Mouse (Mus musculus) forelimb bud, embryonic 11.5 days (tissue): Measurements from ENCODE around the gene Maats1.

Experiments used
- DNase-seq: peaks from one replicate; pipeline ENCODE4 v3.0.0-alpha.2; 2012; ENCODE audit warnings: low read depth, low spot score

The Maats1 gene

DNA sequence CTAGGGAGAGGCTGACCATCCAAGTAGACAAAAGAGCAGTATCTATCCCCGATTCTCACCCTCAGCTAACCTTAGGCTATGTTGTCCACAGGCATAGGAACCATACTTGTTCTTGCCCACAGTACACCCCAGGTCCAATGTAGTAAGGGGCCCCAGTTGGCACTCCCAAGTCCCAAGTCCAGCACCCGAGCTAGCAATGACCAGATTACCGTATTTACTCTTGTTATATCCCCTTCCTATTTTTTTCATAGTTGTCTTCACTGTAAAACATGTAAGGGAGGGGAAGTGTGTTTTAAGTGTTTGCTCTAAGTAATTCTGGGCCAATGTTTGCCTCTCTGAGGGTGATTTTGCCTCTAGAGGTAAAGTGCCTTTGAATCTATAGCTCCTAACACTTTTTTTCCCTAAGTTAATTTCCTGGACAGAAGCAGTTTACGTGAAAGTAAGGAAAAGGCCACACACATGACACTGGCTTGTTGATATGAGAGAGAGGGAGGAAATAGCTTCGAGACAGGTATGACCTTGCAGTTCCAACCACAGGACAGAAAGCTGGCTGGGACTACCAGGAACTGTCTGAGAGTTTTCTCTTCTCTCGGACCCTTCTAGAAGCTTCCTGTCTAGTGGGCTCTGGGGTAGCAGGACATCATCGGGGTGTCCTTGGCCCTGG, 47.1 kb downstream of the Maats1 start, which contains the start of gene Nr1i2:
TSS of gene Nr1i2 (minus strand) at position 140 of the 664 bp plus-strand sequence.
- no peak for DNase-seq

DNA sequence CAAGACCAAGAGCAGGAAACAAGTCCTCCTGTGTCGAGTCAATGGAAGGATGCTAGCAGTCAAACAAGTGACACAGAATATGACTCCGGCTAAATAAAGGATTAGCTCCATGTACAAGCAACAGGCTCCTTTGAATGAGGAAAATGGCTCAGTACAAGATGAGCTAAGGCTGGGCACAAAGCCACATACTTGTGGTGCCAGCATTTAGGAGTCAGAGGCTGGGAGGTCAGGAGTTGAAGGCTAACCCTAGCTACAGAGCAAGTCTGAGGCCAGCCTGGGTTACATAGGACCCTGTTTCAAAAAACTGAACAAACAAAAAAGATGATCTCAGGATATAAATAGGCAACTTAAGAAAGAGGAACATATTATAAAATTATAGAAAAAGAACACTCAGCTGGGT, 51.8 kb downstream of the Maats1 start:
- no peak for DNase-seq

DNA sequence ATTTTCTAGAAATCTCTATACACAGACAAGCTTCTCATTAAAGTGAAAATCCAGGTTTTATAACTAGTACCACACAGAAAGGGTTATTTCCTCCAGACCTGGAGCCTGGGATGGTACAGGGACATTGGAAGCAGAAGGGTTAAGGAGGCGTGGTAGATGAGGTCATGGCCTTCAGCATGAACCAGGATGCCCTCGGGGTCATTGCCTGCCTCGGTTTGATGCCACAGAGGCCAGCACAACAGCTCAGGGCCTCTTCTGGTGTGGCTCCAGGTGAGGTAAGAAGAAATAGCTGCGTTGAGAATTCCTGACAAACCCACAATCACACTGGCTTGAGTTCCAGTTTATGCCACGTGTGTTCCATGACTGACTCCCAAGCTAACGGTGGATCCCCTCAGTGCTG, 53.1 kb downstream of the Maats1 start:
- DNase-seq, result no peak

DNA sequence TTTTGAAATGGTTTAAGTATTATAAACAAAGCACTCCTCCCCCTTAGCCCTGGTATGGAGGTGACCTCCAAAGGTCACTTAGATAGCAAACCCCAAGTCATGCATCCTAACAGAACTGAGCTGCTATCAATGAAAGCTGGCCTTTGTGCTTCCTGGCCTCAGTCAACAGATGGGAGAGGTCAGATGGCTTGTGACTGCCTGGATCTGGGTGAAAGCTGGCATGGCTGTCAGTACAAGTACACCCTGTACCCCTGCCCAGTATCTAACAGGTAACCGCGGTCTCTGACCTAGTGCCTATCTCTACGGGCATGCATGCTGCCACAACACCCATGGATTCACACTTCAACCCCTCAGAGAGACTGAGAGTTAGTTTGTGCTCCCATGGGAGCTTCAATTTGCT, 54.2 kb downstream of the Maats1 start:
- no peak for DNase-seq

DNA sequence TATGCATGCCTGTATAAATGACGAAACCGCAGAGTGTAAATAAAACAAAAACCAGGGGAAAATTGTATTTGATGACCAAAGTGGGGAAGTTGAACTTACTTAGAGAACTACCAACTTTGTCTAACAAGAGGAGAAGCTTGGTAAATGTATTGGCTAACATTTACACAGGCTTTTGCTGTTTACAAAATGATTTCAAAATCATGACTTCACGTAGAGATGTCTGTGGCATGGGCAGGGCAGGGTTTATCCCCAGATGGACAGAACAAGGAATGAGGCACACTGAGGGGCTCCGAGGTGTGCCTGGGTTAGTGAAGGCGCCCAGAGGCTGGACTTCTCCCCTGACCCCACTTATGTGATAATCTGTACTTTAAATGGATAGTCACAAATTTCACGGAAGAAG, 54.6 kb downstream of the Maats1 start:
- DNase-seq, result no peak

DNA sequence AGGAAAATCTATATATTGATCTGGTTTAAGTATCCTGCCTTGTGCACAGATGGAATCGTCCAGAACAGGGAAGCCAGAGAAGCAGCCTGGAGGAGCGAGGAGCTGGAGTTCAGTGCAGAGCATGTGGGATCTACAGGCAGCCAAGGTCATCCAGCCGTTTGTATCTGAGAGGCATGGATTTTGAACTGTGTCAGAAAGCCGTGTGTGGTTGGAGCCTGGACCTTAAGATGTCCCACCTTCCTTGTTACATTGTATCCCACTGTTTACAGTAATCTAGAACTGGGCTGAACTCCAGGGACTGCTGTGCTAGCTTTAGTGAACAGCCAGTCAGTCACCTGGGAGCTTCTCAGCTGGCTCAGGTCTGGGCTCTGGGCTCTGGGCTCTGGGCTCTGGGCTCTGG, 55.4 kb downstream of the Maats1 start:
- DNase-seq, result no peak

DNA sequence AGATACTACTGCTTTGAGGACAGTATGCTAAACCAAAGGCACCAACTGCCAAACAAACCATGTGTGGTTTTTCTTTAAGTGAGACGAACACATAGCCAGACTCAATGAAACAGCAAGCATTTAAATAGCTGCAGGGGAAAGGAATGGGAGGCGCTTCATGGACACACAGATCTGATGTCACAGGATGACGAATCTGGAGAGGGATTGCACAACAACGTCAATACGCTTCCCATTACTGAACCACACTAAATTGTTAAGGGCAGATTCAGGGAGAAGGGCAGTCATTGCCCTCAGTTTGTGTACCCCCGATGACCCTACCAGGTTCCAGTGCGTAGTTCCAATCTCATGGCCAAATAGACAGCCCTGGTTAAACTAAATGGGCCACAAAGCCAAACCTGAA, 56.1 kb downstream of the Maats1 start:
- no peak for DNase-seq

DNA sequence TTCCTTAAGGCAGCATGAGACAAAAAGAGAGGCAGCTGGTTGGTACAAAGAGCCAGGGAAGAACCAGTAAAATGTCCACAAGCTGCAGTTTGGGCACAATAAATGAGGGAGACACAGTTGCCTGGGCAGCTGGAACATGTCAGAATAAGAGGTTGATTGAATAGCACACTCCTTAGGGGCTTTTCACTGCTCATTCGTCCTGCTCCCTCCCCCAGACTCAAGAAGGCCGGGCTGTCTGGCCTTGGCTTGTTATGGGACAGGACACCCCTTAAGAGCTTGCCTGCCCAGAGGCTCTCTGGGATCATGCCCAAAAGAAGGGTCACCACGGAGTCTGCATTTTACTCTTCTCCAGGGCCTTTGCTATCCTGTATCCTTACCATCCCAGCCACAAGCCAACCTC, 58.6 kb downstream of the Maats1 start:
- no peak for DNase-seq

DNA sequence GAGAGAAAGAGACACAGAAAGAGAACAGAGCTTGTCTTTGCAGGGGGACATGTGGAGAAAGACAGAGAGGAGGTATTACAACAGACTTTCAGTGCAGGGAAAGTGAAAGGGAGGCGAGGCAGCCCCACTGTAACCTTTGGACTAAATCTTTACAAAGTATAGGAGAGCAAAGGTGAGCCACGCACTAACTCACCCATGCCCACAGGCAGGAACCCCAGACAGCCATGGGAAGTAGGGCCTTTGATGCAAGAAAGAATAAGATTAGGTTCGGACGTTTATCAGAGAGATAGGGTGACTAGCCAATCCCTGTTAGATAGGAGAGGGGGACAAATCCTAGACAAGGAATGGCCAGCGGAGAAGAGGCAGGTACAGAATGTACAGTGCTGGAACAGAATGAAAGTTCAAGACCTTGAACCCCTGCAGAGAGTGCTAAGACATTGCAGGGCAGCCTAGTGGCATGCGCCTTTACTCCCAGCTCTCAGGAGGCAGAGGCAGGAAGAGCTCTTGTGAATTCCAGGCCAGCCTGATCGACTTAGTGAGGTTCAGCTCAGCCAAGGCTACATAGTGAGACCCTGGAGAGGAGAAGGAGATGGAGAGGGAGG, 59.3 kb downstream of the Maats1 start:
- DNase-seq, result no peak

DNA sequence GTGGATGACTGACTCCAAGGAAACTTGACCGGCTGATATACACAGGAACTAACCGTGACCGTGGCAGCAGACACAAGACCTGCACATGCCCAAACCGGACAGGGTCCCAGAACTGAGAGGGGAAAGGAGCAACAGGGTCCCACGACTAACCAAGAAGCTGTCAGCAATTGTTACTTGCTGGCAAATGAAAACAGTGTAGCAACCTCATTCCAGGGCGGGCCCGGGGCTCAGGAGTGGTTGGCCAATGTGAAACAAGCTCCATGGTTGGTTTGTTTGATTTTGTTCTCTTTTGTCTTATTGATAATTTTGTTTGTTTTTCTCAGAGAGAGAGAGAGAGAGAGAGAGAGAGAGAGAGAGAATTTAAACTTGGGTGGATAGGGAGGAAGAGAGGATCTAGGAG, 61.0 kb downstream of the Maats1 start:
- no peak for DNase-seq

DNA sequence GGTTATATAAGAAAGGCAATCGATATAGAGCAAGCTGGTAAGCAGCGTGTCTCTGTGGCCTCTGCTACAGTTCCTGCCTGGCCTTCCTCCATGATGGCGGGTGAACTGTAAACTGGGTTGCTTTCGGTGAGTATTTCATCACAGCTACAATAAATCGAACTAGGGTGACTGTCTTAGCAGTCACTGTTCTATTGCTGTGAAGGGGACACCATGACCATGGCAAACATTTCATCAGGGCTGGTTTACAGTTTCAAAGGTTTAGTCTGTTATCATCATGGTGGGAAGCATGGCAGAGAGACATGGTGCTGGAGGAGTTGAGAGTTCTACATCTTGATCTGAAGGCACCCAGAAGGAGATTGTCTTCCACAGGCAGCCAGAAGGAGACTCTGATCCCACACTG, 62.1 kb downstream of the Maats1 start:
- DNase-seq, result no peak

DNA sequence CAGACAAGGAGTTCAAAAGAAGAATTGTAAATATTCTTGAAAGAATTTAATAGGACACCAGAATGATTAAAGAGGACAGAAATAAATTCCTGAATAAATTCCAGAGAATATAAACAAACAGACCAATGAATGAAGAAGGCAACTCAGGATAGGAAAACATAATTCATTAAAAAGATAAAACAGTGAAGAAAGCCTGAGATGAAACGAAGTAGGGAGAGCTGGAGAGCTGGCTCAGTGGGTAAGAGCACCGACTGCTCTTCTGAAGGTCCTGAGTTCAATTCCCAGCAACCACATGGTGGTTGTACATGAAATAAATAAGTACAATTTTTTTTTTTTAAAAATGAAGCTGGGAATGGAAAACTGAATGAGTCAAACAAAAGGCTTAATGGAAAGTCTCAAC, 67.2 kb downstream of the Maats1 start:
- no peak for DNase-seq

DNA sequence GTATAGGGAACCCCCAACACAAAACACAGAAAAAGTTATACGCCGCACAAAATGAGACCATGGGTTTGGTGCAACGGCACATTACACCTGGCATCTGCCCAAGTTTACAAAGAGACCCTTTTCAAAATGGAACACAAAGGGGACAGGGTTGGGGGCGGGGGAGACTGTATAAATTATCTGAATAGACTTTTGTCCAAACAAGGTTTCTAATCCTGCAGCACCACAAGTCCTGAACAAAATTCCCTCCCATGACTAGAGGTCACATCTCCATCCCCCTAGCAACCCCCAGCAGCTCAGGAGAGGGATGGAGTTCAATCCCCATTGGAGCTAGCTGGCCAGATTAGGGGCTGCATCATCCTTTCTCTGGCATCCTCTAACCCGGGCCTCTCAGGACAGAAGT, 69.5 kb downstream of the Maats1 start:
- DNase-seq, result no peak

DNA sequence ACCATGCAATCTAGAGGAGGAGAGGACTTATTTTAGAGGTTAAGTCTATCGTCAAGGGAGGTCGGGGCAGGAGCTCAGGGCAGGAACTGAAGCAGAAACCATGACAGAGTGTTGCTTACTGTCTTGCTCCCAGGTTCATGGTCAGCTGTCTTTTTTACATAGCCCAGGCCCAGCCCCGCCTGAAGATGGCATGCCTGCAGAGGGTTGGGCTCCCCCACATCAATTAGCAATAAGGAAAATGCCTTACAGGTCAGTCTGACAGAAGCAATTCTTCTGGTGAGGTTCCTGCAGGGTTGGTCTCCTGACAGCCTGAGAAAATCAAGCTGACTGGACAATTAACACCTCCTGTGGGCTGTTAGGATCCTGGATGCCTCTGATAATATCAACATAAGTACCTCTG, 70.3 kb downstream of the Maats1 start:
- no peak for DNase-seq

DNA sequence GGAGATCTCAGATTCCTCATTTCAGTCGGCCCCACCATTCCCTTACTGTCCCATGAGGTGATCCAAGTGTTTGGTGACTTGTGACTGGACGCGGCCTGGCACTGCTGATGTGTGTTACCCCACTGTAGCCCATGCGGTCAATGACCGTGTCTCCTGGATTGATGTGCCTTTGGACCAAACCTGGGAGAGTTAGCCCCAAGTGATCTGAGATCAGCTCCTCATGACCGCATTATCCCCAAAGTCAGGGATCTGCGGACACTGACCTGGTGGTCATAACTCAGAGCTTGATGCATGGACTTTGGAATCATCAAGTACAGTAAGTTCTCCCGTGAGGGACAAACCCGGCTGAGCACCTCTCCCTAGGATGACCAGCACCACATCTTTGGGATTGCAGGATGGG, 86.0 kb downstream of the Maats1 start:
- no peak for DNase-seq

DNA sequence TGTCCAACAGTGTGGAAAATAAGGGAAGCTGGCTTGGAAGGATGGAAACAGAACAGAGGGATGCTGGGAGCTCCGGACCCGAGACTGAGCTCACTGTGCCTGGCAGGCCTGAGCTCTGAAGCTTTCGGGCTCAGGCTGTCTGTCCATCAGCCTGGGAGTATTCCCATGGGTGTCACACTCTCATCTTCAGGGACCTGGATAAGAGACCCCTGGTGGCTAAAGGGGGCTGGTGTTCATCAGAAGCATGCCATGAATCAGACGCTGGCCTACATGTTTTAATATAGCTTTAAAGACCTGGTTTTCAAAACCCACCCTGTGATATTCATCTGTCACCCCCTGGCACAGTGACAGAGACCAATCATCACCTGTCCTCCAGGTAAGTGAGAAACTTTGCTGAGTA, 86.8 kb downstream of the Maats1 start:
- DNase-seq, result no peak

DNA sequence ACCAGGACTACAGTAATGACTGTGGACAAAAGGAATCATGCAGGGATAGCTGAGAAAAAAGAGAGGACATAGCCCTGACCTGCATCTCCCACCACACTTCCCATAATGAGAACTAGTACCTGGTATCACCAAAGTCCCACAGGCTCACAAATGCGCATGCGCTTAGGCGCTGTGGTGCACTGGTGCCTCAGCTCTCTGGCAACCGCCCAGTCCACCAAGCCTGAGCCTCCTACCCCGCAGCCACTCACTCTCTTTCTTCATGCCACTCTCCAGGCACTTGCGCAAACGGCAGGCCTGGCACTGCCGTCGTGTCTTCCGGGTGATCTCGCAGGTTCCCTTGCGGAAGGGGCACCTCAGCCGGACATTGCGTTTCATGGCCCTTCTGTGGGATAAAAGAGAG, 87.9 kb downstream of the Maats1 start:
- DNase-seq, result no peak

DNA sequence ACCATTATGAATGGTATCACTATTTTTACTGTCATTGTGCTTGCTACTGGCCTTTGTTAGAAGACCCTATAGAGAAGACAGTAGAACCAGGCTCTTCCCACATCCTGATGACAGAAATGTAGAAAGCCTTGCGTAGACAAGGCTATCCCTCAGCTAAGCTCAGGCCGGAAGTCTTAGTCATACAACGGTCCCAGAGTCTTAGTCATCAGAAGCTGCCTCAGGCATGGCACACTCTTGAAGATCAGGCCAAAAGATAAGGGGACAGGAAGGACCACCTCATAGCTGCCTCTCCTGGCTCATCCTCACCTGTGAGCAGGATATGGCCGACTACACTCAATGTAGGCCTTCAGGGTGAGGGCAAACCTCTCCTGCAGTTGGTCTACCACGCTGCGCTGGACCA, 91.5 kb downstream of the Maats1 start:
- DNase-seq, result no peak

DNA sequence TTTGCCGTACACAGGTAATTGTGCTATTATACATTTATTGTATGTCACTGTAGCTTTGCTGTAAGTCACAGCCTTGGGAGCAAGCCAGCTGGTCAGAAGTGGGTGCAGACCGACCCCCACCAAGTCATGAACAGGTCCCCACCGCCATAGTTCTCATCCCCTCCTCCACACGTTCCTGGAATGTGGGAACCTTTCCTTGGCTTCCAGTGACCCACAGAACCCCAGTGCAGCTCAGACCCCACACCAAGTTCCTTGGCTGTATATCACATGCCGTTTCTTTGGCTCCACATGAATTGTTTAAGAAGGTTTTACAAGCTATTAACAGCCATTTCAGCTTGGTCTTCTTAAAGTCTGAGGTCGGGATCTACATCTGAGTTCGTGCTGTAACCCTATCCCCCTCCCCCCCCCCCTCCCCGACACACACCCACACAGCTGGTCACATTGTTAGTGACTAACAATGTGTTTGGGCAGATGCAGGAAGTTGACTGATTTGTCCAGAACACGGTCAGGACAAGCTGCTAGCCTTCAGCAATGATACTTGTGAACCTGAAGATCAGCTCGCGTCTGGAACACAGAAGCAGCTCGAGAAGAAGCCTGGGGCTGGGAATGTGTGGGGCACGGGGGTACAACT, 93.5 kb downstream of the Maats1 start:
- peak; percentile 49 for DNase-seq
